Mouse (Mus musculus): Measurements from ENCODE around the gene Zcchc12.
A peak's percentile ranks its signal among the peaks of the same experiment; 100 is the strongest.

Gene Zcchc12

GRCm38 (mm10) chrX:36195736-36196525 is at the start of gene Zcchc12:
Gene Zcchc12, plus strand, starts transcription at chrX:36195904.
- DNase-seq, result peak; percentile 56

- no peak for DNase-seq
Observed at GRCm38 (mm10) chrX:36146746-36147145, 49.0 kb upstream of the Zcchc12 start.

GRCm38 (mm10) chrX:36150100-36150499 is 45.6 kb upstream of the Zcchc12 start:
- DNase-seq, result no peak

- DNase-seq, result no peak
Observed at GRCm38 (mm10) chrX:36156677-36157076, 39.0 kb upstream of the Zcchc12 start.

- peak; percentile 39 for DNase-seq
Observed at GRCm38 (mm10) chrX:36161567-36161966, 34.1 kb upstream of the Zcchc12 start.

GRCm38 (mm10) chrX:36183625-36184024 is 12.1 kb upstream of the Zcchc12 start:
- DNase-seq, result peak; percentile 57

- no peak for DNase-seq
Observed at GRCm38 (mm10) chrX:36186036-36186435, 9.7 kb upstream of the Zcchc12 start.

GRCm38 (mm10) chrX:36186443-36186842 is 9.3 kb upstream of the Zcchc12 start:
- DNase-seq, result no peak

GRCm38 (mm10) chrX:36193951-36194350 is 1.8 kb upstream of the Zcchc12 start:
- peak; percentile 37 for DNase-seq

- DNase-seq, result no peak
Observed at GRCm38 (mm10) chrX:36209554-36209953, 13.8 kb downstream of the Zcchc12 start.

- no peak for DNase-seq
Observed at GRCm38 (mm10) chrX:36211216-36211615, 15.5 kb downstream of the Zcchc12 start.

GRCm38 (mm10) chrX:36221366-36221765 is 25.7 kb downstream of the Zcchc12 start:
- no peak for DNase-seq

- peak; percentile 78 for DNase-seq
Observed at GRCm38 (mm10) chrX:36225777-36226176, 30.1 kb downstream of the Zcchc12 start.

- peak; percentile 44 for DNase-seq
Observed at GRCm38 (mm10) chrX:36226577-36226976, 30.9 kb downstream of the Zcchc12 start.

- DNase-seq, result no peak
Observed at GRCm38 (mm10) chrX:36228861-36229260, 33.2 kb downstream of the Zcchc12 start.

- no peak for DNase-seq
Observed at GRCm38 (mm10) chrX:36229273-36229672, 33.6 kb downstream of the Zcchc12 start.

GRCm38 (mm10) chrX:36235652-36236051 is 39.9 kb downstream of the Zcchc12 start:
- no peak for DNase-seq
